Mouse (Mus musculus) lung, embryonic 14.5 days (tissue): Measurements from ENCODE around the gene Stat6. TPM values are rescaled to one million over a fixed set of nuclear protein-coding genes. Genes with fewer than 3 reads are reported as not detected.

Experiments used
- ATAC-seq: fragments of 200-750 bp; cut with Nextera tagmentation; 2 replicates; pipeline ENCODE4 v1.8.0; 2017; ENCODE audit warnings: mild to moderate bottlenecking, moderate TSS enrichment, moderate library complexity; ENCODE audit not compliant: insufficient read depth
- DNase-seq: peaks from one replicate; pipeline ENCODE4 v3.0.0-alpha.2; 2015
- H3K27ac ChIP-seq: fragments of 300-500 bp; sonication (generic); 2 replicates; pipeline ENCODE4 v1.5.1; 2014; ENCODE audit warnings: low read depth, mild to moderate bottlenecking, moderate library complexity
- H3K27me3 ChIP-seq: fragments of 300-500 bp; sonication (generic); 2 replicates; pipeline ENCODE4 v1.6.1; 2014; ENCODE audit warnings: low read length, control low read depth; ENCODE audit not compliant: insufficient read depth
- H3K36me3 ChIP-seq: fragments of 300-500 bp; sonication (generic); 2 replicates; pipeline ENCODE4 v1.6.1; 2014; ENCODE audit warnings: control low read depth; ENCODE audit not compliant: insufficient read depth
- H3K4me1 ChIP-seq: fragments of 300-500 bp; sonication (generic); 2 replicates; pipeline ENCODE4 v1.6.1; 2014; ENCODE audit warnings: antibody characterized with exemption, control low read depth; ENCODE audit not compliant: insufficient read depth
- H3K4me2 ChIP-seq: fragments of 300-500 bp; sonication (generic); 2 replicates; pipeline ENCODE4 v1.6.1; 2014; ENCODE audit warnings: mild to moderate bottlenecking
- H3K4me3 ChIP-seq: fragments of 300-500 bp; sonication (generic); 2 replicates; pipeline ENCODE4 v1.5.1; 2014; ENCODE audit warnings: low read depth, low read length
- H3K9ac ChIP-seq: fragments of 300-500 bp; sonication (generic); 2 replicates; pipeline ENCODE4 v1.6.1; 2014
- H3K9me3 ChIP-seq: fragments of 300-500 bp; sonication (generic); 2 replicates; pipeline ENCODE4 v1.6.1; 2016; ENCODE audit warnings: low read depth, low read length, control low read depth
- CTCF ChIP-seq: IDR thresholded peaks from 2 replicates; pipeline ENCODE4 v1.5.1; 2016; ENCODE audit warnings: antibody characterized with exemption, low read depth
- WGBS: fragments of 180-500 bp; shearing (Covaris S2); extraction: QIAGEN DNeasy Blood & Tissue Kit; methylation state at CpG from one replicate; pipeline ENCODE4 v1.1.7; 2014; 5-methylcytosine and 5-hydroxymethylcytosine counted together
- polyA plus RNA-seq: library from polyadenylated mRNA; unstranded; fragments of >200 nt; fragmentation: Nextera tagmentation; extraction: Ambion mirVana; gene quantifications from 2 replicates; pipeline ENCODE4 v1.2.1, GENCODE M21; 2014

The Stat6 gene
- polyA plus RNA-seq, 1 experiment from 2014 or later, result 28.1 TPM

DNA sequence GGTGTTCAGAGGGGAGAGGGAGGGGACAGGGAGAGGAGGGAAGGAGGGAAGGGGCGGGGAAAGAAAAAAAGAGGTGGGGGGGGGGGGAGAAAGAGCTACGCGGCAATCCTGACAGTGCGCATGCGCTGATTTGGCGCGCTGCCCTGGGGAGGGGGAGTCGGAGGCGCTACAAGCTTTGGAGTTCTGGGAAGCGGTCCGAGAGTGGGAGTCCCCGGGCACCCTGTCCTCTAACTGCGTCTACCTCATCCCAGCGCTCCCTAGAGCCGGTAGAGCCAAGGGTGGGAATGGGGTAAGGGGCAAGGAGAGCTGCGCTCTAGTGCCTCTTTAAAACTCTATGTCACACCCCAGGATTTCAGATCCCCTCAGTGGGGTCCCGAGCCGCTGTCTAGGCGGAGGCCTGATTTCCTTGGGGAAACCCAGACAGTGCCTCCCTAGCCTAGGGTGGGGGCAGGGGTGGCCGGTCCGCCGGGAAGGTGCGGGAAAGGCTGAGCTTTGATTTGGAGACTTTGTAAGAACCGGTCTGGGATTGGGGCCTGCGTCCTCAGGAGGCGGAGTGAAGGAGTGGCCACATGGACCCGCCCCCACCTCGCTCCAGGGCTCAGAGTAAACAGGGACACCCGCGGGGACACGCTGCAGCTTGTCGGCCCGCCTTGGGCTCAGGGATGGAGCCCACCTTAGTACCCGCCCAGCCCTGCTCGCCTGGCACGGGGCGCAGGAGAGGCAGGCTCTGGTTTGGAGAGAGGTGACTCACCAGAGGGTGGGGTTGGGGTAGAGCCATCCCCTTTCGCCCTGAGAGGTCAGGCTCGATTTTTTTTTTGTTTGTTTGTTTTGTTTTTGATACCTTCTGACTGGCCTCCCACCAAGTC lies 21.4 kb upstream of the Stat6 start:
- ATAC-seq (peak; percentile 90), DNase-seq (peak; percentile 94)
- Histone ChIP-seq H3K4me1 (peaks cover 18% of the 10 kb centered on the region), H3K4me3 (peak overlapping the region; percentile 72), H3K9me3 (no peaks in the 10 kb centered on the region; the same call in 1 of the 2 replicates), H3K9ac (peak overlapping the region; percentile 72), H3K4me2 (peak overlapping the region; percentile 96), H3K27ac (peak overlapping the region; percentile 97), H3K27me3 (no peaks in the 10 kb centered on the region), H3K36me3 (no peaks in the 10 kb centered on the region)
- TF ChIP-seq CTCF, result no peak
- under 1% methylated on average over 39 of the region's 39 CpGs for WGBS

DNA sequence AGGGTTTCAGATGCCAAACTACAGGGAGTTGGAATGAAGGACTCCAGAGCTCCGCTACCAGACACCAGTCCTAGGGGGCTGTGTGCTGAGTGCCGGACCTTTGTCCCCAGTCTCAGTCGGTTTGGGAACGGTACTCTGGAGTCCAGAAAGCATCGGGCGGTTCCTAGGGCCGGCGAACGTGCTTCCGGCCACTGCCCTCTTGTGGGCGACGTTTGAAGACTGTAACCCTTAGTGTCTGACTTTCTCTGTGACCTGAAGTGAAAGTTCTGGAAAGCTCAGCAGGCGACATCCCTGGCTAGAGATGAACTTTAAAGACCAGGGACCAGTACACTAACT lies 20.8 kb upstream of the Stat6 start:
- H3K4me3 ChIP-seq, result peak overlapping the region; percentile 72
- peak; percentile 87 for DNase-seq

DNA sequence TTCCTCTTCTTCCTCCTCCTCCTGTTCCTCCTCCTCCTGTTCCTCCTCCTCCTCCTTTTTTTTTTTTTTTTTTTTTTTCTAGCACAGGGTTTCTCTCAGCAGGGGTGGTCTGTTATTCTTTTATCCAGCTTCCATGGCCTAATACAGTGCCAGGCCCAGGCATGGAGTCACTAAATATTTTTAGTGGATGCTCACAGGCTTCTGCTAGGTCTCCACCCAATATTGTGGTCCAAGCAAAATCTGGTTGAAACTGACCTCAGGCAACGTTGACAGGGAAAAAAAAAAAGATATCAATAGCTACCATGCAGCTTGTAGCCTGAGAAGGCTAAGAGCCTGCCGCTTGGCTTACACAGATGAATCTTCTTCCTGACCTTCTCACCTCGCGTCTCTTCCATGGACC lies 20.1 kb upstream of the Stat6 start:
- Histone ChIP-seq H3K36me3 (no peaks in the 10 kb centered on the region), H3K27ac (peak overlapping the region; percentile 97), H3K27me3 (no peaks in the 10 kb centered on the region), H3K4me2 (peak overlapping the region; percentile 96), H3K9ac (no peak overlapping the region), H3K4me1 (peaks cover 6% of the 10 kb centered on the region), H3K9me3 (peaks cover 4% of the 10 kb centered on the region), H3K4me3 (no peak overlapping the region)
- WGBS, result 59% methylated on average over 4 of the region's 4 CpGs
- no peak for TF ChIP-seq CTCF
- ATAC-seq (no peak), DNase-seq (no peak)

More for the DNA sequence above, 20.8 kb upstream of the Stat6 start:
- peak; percentile 45 for ATAC-seq
- peak; percentile 70 for TF ChIP-seq CTCF
- peaks cover 4% of the 10 kb centered on the region for H3K9me3 ChIP-seq
- no peaks in the 10 kb centered on the region for H3K36me3 ChIP-seq
- H3K4me2 ChIP-seq, result peak overlapping the region; percentile 96
- no peaks in the 10 kb centered on the region for H3K27me3 ChIP-seq
- peaks cover 12% of the 10 kb centered on the region for H3K4me1 ChIP-seq
- H3K9ac ChIP-seq, result peak overlapping the region; percentile 72
- under 1% methylated on average over 13 of the region's 13 CpGs for WGBS
- peak overlapping the region; percentile 97 for H3K27ac ChIP-seq

DNA sequence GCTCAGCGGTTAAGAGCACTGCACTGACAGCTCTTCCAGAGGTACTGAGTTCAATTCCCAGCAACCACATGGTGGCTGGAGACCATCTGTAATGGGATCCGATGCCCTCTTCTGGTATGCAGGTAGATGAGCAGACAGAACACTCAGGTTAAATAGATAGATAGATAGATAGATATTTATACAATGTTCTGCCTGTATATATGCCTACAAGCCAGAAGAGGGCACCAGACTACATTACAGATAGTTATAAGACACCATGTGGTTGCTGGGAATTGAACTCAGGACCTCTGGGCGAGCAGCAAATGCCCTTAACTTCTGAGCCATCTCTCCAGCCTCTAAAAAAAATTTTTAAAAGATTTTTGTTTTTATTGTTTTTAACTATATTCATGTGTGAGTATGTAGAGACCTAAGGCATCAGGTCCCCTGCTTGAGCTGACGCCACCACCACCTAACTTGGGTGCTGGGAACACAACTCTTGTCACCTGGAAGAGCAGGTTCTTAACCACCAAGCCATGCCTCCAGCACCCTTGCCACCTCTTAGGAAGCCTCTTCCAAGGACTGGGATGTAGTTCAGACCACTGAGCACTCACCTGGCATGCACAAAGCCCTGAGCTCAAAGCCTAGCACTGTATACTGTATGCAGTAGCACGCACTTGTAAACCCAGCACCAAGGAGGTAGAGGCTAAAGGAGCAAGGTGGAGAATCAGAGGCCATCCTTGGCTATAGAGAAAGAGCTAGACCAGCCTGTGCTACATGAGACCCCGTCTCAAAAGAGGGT lies 19.2 kb upstream of the Stat6 start:
- H3K4me2 ChIP-seq, result no peak overlapping the region
- WGBS, result 92% methylated on average over 6 of the region's 6 CpGs
- no peak overlapping the region for H3K4me3 ChIP-seq
- no peak for ATAC-seq
- no peaks in the 10 kb centered on the region for H3K36me3 ChIP-seq
- no peak for DNase-seq
- H3K4me1 ChIP-seq, result peaks cover 2% of the 10 kb centered on the region; the same call in 1 of the 2 replicates
- TF ChIP-seq CTCF, result 0 out of 2 replicates have a peak, but pooled peaks have one; percentile 1
- H3K9me3 ChIP-seq, result peaks cover 4% of the 10 kb centered on the region
- no peak overlapping the region for H3K27ac ChIP-seq
- H3K9ac ChIP-seq, result no peak overlapping the region
- H3K27me3 ChIP-seq, result no peaks in the 10 kb centered on the region

DNA sequence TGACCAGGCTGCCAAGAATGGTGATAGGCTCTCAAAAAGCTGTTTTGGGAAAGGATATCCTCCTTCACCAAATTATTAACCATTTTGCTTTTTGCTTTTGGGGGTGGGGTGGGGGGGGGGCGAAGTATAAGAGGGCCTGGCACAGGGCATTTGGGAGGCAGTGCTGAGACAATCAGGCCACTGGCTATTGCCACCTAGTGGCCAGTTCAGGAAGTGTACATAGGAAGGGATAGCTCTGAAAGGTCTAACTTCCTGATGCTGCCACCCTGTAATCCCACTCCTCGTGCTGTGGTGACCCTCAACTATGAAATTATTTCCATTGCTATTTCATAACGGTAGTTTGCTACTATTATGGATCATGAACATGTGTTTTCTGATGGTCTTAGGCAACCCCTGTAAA lies 16.4 kb upstream of the Stat6 start:
- H3K9ac ChIP-seq, result no peak overlapping the region
- WGBS, result 89% methylated on average over 3 of the region's 3 CpGs
- H3K4me3 ChIP-seq, result no peak overlapping the region
- peak; percentile 45; the same call in 1 of the 2 replicates for TF ChIP-seq CTCF
- H3K4me1 ChIP-seq, result no peaks in the 10 kb centered on the region
- DNase-seq (peak; percentile 51), ATAC-seq (no peak)
- H3K4me2 ChIP-seq, result no peak overlapping the region
- H3K27ac ChIP-seq, result no peak overlapping the region
- peaks cover 4% of the 10 kb centered on the region for H3K9me3 ChIP-seq
- H3K36me3 ChIP-seq, result no peaks in the 10 kb centered on the region
- no peaks in the 10 kb centered on the region for H3K27me3 ChIP-seq

DNA sequence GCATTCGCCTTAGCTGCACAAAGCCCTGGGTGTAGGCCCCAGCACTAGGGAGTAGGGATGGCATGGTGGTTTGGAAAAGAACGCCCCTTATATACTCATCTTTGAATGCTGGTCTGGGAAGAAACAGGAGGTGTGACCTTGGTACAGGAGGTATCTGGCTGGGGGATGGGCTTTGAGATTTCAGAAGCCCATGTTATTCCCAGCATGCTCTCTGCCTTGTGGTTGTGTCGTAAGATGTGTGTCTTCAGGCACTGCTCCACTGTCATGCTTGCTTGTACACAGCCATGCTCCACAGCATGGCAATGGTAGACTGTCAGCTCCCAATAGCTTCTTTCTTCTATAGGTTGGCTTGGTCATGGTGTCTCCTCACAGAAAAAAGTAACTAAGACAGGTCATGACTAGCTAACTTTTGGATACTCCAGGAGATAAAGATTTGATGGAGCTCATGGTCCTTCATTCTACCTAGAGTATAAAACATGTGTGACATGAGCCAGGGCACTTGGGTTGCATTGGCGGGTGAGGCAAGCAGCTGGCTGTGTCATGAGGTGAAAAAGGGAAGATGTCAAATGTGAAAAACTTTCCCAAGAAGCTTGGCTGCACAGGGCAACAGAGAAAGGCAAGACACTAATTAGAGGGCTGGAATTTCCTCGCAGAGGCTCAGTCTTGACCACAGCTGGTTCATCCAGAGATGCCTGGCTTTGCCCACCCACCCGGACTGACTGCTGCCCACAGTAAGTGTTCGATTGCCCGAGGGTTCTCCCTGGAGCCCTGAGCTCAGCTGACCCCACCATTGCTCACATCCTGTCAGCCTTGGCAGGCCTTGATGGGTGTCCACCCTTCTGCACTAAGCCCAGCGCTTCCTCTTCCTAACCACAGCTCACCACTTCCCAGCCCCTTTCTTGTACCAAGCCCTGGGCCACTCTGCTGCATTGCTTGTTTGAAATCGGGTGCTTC lies 11.2 kb upstream of the Stat6 start:
- no peak overlapping the region for H3K9ac ChIP-seq
- H3K4me3 ChIP-seq, result no peak overlapping the region
- no peak overlapping the region for H3K4me2 ChIP-seq
- no peaks in the 10 kb centered on the region for H3K27me3 ChIP-seq
- DNase-seq (no peak), ATAC-seq (no peak)
- no peaks in the 10 kb centered on the region for H3K4me1 ChIP-seq
- no peaks in the 10 kb centered on the region for H3K36me3 ChIP-seq
- peaks cover 4% of the 10 kb centered on the region for H3K9me3 ChIP-seq
- no peak for TF ChIP-seq CTCF
- 70% methylated on average over 10 of the region's 10 CpGs for WGBS
- no peak overlapping the region for H3K27ac ChIP-seq
